Mouse (Mus musculus) forebrain, embryonic 10.5 days (tissue): Measurements from ENCODE around the gene Gpr34. TPM values are rescaled to one million over a fixed set of nuclear protein-coding genes. Genes with fewer than 3 reads are reported as not detected.

Experiments used
- DNase-seq: peaks from one replicate; pipeline ENCODE4 v3.0.0-alpha.2; 2017; ENCODE audit warnings: low spot score; ENCODE audit errors: extremely low spot score
- H3K27ac ChIP-seq: fragments of 300-500 bp; sonication (generic); 2 replicates; pipeline ENCODE4 v1.5.1; 2016; ENCODE audit warnings: mild to moderate bottlenecking
- H3K27me3 ChIP-seq: fragments of 300-500 bp; sonication (generic); 2 replicates; pipeline ENCODE4 v1.6.1; 2016; ENCODE audit warnings: mild to moderate bottlenecking; ENCODE audit not compliant: poor library complexity, severe bottlenecking
- H3K36me3 ChIP-seq: fragments of 300-500 bp; sonication (generic); replicated peaks from 2 replicates; pipeline ENCODE4 v1.6.1; 2016; ENCODE audit warnings: mild to moderate bottlenecking, moderate library complexity
- H3K4me1 ChIP-seq: fragments of 300-500 bp; sonication (generic); 2 replicates; pipeline ENCODE4 v1.6.1; 2016
- H3K4me3 ChIP-seq: fragments of 300-500 bp; sonication (generic); 2 replicates; pipeline ENCODE4 v1.5.1; 2016; ENCODE audit warnings: mild to moderate bottlenecking, moderate library complexity
- H3K9me3 ChIP-seq: fragments of 300-500 bp; sonication (generic); 2 replicates; pipeline ENCODE4 v1.6.1; 2016; ENCODE audit warnings: mild to moderate bottlenecking, moderate library complexity
- WGBS: fragments of 180-500 bp; shearing (Covaris S2); methylation state at CpG from one replicate; pipeline ENCODE4 v1.1.7; 2016; 5-methylcytosine and 5-hydroxymethylcytosine counted together
- microRNA-seq: library from miRNA; unstranded; fragments of <30 nt; microRNA quantifications from one replicate; pipeline ENCODE4, GENCODE M21; 2017
- polyA plus RNA-seq: library from polyadenylated mRNA; unstranded; fragments of >200 nt; fragmentation: Nextera tagmentation; extraction: Ambion mirVana; gene quantifications from 2 replicates; pipeline ENCODE4 v1.2.1, GENCODE M21; 2016

The Gpr34 gene
- polyA plus RNA-seq, 1 experiment from 2014 or later = 0.95 TPM

DNA sequence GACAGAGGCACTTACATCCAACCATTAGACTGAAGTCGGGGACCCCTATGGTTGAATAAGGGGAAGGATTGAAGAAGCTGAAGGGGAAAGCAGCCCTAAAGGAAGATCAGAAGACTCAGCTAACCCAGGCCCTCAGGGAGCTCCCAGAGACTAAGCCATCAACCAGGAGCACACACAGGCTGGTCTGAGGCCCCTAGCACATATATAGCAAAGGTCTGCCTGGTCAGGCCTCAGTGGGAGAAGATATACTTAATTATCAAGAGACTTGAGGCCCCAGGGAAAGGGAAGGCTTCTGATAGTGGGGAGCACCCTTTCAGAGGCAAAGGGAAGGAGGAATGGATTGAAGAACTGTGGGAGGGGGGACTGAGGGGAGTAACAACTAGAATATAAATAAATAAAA, 54.7 kb downstream of the Gpr34 start:
- Histone ChIP-seq H3K9me3 (no peaks in the 10 kb centered on the region), H3K4me3 (no peak overlapping the region), H3K4me1 (no peaks in the 10 kb centered on the region), H3K27me3 (0 out of 2 replicates have a peak, but pooled peaks cover 4% of the 10 kb centered on the region), H3K27ac (no peak overlapping the region), H3K36me3 (no peaks in the 10 kb centered on the region)
- WGBS = 76% methylated on average over 1 of the region's 1 CpGs
- no peak for DNase-seq

GRCm38 (mm10) chrX:13688356-13688755, 56.5 kb downstream of the Gpr34 start:
- Histone ChIP-seq H3K27ac (no peak overlapping the region), H3K36me3 (no peaks in the 10 kb centered on the region), H3K9me3 (no peaks in the 10 kb centered on the region), H3K27me3 (no peaks in the 10 kb centered on the region), H3K4me3 (no peak overlapping the region), H3K4me1 (no peaks in the 10 kb centered on the region)
- WGBS = 73% methylated on average over 2 of the region's 2 CpGs
- no peak for DNase-seq

Small RNAs within 50 kb of the gene (microRNA-seq; reads per million reads assigned to microRNA genes)
- gene Gm25246 = not detected

Other genes starting within 250 kb of the Gpr34 start
- 0.04 and 0.06 TPM in 2 replicates for gene Nyx, start 166.0 kb upstream of the Gpr34 start, polyA plus RNA-seq
- 0.46 and 0.47 TPM in 2 replicates for gene Gpr82, start 29.3 kb downstream of the Gpr34 start, polyA plus RNA-seq
- 11.6 and 12.3 TPM in 2 replicates for gene Cask, start 219.3 kb downstream of the Gpr34 start, polyA plus RNA-seq